Mouse (Mus musculus) layer of hippocampus, adult 9-10 months (tissue): ENCODE measurements around the gene Agxt.

Experiments used
- DNase-seq: peaks from one replicate; pipeline ENCODE4 v3.0.0; 2022; ENCODE audit warnings: low spot score

Gene Agxt

DNA sequence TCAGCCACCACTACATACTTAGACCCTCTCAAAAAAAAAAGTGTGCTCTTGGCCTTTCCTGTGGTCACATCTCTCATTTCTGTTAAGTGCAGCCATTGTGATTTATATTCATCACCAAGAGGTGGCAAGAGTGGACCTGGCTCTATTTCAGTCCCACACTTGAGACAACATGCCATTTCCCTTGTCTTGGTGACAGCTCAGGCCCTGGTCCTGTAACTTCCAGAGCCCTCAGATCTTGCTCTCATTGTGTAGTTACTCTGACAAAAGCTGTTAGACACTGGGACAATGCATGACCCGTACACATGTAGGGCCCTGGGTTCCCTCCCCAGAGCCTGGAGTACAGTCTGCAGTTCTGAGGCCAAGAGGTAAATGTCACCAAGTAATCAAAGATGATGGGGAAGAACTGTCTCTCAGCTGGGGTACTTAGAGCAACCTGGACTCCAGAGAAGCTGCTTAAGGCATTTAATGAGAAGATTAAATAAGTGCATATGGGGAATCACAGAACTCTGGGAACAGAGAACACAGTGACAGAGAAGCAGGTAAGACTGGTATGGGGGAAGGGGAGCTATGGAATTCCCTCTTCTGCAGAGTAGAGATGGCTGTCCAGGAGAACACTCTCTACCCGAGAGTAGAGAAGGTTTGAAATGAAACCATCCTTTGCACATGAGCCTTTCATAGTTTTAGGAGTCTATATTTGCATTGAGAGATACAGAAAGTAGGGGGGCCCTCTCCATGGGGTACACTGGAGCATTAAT, 16.0 kb downstream of the Agxt start:
- no peak for DNase-seq

DNA sequence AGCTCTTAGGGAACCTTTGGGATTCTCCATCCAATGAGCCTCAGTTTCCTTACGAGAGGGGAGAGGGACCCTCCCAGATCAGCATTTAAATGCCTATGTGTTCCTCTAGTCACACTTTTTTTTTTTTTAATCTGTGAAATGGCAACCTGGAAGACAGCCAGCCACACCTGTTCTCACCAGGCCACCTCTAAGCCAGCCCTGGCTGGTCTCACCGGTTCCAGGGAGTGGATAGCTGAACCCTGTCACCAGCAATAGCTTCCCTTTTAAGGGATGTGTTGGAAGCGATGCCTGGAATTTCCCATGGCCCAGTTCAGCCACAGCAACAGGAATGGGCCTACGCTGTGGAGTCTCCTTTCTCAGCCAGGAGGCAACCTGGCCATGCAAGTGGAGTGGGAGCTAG, 22.5 kb downstream of the Agxt start:
- no peak for DNase-seq

DNA sequence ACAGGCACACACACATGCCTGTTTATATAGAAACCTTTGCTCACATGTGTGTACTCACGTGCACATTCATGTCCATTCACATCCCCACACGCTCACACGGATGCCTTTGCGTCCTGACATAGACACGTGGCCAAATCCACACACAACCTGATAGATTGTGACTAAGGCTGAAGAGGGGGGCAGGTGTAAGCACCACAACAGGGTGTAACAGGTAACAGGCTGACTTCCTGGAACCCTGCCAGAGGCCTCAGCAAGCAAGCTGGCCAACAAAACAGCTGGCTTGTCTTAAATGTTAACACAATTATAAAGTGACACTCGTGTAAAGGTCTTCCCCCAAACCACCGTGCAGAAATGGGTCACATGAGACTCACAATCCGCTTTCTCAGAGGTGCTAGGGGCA, 23.9 kb downstream of the Agxt start:
- no peak for DNase-seq

- no peak for DNase-seq
Measured at GRCm38 (mm10) chr1:93159566-93160500, 24.8 kb downstream of the Agxt start.

DNA sequence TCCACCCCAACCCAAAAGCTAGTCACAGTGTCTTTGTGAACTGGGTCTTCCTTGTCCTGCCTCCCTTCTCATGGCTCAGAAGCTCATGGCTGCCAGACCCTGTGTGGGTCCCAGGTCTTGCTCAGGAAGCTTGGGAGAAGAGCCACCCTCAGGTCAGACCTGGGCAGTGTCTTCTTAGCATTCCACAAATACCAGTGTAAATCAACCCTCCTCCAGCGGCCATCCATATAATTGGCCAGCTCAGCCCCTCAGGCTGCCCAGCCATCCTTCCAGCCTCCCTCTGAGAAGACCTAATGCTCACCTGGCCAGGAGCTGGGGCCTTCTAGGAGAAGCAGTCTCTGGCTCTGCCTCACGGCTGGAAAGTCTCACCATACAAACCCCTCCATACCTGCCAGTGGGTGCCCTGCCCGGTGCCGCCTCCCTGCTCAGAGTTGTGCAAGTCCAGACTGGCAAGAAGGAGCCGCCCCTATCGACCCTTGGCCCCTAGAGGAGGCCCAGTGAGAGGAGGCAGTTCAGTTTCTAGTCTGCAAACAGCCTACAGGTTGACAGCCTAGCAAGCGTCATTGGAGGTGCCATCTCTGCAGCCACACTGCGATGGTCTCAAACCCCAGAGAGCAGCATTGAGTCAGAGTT, 25.6 kb downstream of the Agxt start, which contains the start of gene 2310007B03Rik:
Gene 2310007B03Rik (minus strand): TSS at position 448 of the 633 bp plus-strand sequence.
- DNase-seq = no peak

- no peak for DNase-seq
Measured at GRCm38 (mm10) chr1:93161350-93161749, 26.3 kb downstream of the Agxt start.

GRCm38 (mm10) chr1:93161921-93162320, 26.9 kb downstream of the Agxt start:
- no peak for DNase-seq

DNA sequence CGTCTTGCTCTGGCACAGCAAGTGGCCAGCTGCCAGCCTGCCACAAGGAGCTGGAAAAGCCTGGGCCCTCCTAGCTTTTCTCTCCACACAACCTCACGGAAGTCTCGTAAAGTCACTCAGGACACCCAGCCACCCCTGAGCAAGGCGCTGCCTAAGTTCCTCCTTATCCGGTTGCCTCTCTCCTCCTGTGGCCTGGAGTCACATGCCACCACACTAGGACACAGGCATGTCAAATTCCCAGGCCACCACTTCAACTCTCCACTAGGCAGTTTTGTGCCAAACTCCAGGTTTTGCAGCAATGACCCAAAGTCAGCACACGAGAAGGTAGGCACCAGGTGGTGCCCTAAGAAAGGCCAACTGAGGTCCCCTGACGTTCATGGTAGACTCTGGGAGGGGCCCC, 27.5 kb downstream of the Agxt start:
- no peak for DNase-seq

DNA sequence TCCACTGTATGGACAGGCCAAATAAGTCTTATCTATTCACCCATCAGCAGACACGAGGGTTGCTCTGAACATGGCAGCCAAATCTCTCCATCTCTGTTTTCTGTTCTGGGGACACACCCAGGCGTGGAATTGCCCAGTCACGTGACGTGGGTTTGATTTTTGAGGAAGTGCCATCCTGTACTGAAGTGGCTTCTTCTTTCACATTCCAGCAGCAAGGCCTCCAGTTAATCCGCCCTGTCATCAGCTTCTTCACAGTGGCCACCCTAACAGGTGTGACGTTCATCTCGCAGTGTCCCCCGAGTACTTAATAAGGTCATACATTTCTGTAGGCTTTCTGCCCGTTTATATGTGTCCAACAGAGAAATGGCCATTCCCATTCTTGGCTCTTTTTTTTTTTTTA, 30.4 kb downstream of the Agxt start:
- no peak for DNase-seq

- DNase-seq = no peak
Measured at GRCm38 (mm10) chr1:93166346-93167079, 31.5 kb downstream of the Agxt start.

DNA sequence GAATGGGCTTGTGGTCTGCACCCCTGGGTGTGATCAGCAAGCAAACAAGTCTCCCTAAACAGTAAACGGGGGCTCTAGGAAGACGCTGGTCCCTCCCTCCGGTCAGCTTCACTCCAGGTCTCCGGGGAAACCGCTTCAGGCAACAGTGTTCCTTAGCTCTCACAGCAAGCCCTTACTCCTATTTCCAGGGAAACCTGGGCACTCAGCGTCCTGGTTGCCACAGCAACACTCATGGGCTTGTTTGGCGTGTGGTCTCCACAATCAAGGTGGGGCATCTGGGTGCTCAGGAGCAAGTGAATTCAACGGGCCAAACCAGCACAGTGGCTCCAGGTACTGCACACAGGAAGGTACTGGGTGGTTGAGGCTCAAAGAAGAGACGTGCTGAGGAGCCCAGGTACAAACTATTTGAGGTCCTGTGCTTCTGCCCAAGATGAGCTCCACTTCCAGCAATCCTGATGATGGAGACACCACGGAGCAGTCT, 33.3 kb downstream of the Agxt start, which contains the start of gene Crocc2:
Gene Crocc2 (plus strand): TSS at position 431 of the 481 bp plus-strand sequence.
- DNase-seq = no peak

DNA sequence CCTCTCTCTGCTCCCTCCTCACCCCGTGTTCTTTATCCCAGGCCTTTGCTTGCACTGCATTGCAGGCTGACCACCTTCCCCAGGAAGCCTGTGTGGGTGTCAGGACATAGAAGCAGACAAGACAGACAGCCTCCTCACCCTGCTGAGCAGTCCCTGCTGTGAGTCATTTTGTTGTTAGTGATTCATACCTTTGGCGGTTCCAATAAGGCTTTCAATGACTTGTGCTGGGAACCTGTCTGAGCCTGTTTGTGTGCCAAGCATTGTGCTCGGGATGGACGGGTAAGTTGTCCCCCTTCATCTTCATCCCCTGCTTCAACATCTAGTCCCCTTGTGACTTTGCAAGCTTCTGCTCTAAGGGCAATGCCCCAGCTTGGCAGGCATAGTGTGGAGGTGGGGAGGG, 38.6 kb downstream of the Agxt start:
- no peak for DNase-seq

DNA sequence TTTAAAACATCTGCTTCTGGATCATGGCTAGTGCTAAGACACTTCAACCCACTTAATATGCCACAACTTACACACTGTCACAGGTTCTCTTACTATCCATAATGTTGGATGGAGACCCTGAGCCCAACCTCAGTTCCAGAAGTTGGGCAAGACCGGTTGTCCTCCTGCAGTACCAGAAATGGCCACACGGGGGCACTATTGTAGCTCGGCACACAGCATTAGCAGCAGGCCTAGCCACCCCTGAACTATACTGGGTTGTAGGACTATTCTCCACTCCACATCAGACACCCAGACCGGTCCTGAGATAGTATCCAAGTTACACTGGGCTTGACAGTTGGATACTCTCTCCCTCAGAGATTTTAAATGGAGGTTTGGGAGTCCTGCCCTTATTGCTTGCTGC, 39.4 kb downstream of the Agxt start:
- peak; percentile 50 for DNase-seq

DNA sequence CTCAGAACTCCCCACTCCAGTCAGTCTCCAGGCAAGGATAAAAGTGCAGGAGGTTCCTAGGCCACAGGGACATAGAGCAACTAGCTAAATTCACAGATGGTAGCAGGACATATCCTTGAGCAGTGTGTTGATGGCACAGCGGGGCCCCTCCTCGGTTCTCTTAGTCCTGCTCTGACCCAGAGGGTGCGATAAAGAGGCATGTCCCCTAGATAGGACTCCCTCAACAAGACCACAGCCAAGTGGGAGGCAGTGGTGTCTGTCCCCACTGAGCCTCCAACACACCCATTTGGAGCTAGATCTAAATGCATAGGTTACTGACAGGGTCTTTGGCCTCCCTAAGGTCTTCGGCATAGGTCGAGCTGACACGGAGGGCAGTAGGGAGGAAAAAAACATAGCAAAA, 40.8 kb downstream of the Agxt start:
- DNase-seq = no peak

- DNase-seq = no peak
Measured at GRCm38 (mm10) chr1:93176525-93177332, 41.7 kb downstream of the Agxt start.

- DNase-seq = no peak
Measured at GRCm38 (mm10) chr1:93182281-93182680, 47.2 kb downstream of the Agxt start.

DNA sequence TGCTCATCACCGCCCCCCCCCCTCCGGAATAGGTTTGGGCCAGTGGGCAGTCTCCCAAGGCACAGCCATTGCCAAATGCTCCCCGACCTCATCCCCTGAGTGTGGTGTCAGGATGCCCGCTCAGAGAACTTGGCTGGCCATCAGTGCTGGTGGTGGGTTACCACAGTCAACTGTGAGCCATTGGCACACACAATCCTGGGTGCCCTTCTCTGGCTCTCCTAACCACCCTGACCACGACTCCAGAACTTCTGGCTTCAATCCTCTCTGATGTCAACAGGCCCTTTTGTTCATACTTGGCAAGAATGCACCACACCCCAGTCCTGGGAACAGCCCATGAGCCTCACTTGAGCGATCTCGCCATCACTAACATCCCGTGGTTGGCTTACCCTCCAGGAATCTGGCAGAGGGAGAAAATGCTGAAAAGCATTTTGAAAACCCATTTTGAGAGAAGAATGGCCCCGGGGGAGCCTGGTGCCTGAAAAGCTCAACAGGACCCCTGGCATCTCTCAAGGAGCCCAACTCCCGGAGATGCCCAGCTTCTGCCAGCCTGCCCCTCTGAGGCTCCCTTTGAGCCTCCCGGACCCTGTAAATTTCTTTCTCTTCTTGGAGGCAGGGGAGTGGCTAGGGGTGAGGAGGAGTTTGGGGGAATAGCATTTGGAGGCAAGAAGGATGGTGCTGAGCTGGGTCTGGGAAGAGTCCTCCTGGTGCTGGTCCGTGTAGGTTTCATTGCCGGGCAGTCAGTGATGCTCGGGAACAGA, 49.2 kb downstream of the Agxt start:
- DNase-seq = no peak

- no peak for DNase-seq
Measured at GRCm38 (mm10) chr1:93190726-93191305, 55.8 kb downstream of the Agxt start.

DNA sequence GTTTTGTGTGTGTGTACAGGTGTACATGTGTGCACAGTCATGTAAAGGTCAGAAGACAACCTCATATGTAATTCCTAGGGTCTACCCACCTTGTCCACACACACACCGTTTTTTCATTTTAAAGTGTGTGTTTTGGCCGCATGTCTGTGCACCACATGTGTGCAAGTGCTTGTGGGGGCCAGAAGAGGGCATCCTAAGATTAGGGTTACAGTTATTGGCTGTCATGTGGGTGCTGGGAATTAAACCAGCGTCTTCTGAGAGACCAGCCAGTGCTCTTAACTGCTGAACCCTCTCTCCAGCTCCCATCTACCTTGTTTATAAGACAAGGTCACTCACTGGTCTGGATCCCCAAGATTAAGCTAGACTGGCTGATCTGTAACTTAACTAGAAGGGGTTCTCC, 59.9 kb downstream of the Agxt start:
- no peak for DNase-seq
